Mouse (Mus musculus) adrenal gland, postnatal 4 days (tissue): ENCODE measurements around the gene Fhl2. TPM values are rescaled to one million over a fixed set of nuclear protein-coding genes. Genes with fewer than 3 reads are reported as not detected.
A peak's percentile ranks its signal among the peaks of the same experiment; 100 is the strongest.
"Not testable (repeated sequence)": the region's sequence is repeated elsewhere in the genome, so short reads cannot be mapped to it uniquely, and the experiment has no call there.

ENCODE experiments used
- DNase-seq, 2 experiments: peaks; one replicate each; pipeline ENCODE4 v3.0.0; 2021 to 2022; ENCODE audit warnings: low spot score in 2 of 2, mixed read lengths in 2 of 2
- total RNA-seq, 2 experiments: library from RNA; stranded (reverse); gene quantifications; 2 replicates each; pipeline ENCODE4 v1.2.3; 2021

Gene Fhl2
- total RNA-seq, 2 experiments from 2014 or later: 31.3 to 36.9 TPM

- DNase-seq: no peak
These were observed 725 bp downstream of the Fhl2 start for GRCm38 (mm10) chr1:43196059-43196458.

DNA sequence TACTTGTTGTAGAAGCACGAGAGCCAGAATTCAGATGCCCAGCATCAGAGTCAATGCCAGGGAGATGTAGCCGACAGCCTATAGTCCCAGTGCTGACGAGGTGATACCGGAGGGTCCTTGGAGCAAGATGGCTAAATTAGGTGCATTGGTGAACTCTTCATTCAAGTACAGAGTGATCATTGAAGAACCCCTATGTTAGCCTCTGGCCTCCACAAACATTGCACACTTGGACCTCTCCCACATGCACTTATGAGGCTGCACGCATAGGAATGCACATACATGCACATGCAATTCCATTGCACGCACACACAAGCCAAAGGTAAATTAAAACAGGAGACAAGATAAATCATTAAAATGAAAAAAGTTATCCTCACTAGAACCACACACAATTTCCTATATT is 3.4 kb downstream of the Fhl2 start:
- no peak for DNase-seq

DNA sequence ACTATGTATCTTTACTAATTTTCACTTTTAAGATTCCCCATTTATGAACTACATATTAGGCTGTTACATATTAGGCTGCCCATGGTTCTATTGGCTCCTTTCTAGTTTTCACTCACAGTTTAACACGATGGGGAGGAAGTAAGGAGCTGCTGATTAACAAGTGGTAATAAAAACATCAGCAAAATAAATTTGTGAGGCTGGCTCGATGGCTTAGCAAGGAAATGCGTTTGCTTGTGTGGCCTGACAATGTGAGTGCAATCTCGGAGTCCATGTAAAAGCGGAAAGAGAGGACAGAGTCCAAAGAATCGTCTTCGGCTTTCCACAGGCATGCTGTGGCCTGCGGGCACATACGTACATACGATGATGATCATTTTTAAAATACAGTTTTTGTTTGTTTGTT is 4.3 kb downstream of the Fhl2 start:
- no peak for DNase-seq

- DNase-seq: no peak
These were observed 5.7 kb downstream of the Fhl2 start for GRCm38 (mm10) chr1:43191078-43191477.

DNA sequence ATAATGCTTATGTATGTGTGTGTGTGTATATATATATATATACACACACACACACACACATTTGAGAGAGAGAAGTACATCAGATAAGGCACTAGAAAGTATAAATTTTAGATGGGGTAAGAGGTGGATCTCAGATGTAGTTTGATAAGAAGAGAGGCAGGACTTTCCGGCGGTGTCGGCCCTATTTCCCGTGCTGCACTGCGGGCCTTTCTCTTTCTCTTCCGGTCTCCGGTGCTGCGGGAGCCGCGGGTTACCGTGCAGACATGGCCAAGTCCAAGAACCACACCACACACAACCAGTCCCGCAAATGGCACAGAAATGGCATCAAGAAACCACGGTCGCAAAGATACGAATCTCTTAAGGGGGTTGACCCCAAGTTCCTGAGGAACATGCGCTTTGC is 7.9 kb downstream of the Fhl2 start:
- DNase-seq: not testable (repeated sequence)

GRCm38 (mm10) chr1:43186334-43186733 is 10.4 kb downstream of the Fhl2 start:
- DNase-seq: no peak

GRCm38 (mm10) chr1:43180912-43181311 is 15.9 kb downstream of the Fhl2 start:
- no peak for DNase-seq

DNA sequence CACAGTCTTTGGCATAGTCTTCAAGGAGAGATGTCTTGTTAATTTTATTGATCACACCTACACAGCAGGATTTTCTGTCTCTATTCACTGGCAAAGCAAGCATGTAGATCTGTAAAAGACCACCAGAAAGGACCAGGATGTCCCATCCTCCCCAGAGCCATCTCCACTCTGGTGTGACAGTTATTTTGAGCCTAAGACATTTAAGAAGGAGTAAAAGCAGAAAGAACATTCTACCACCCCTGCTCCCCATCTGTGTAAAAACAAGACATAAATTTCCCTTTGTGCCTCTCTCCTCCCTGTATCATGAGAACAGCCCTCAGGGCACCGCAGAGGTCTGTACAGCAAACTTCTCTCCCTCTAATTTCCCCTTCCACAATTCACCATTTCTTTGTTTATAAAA is 18.0 kb downstream of the Fhl2 start:
- no peak for DNase-seq

- no peak for DNase-seq
These were observed 18.4 kb downstream of the Fhl2 start for GRCm38 (mm10) chr1:43178378-43178777.

GRCm38 (mm10) chr1:43173283-43174226 is 23.2 kb downstream of the Fhl2 start:
- DNase-seq: no peak

- no peak for DNase-seq
These were observed 25.0 kb downstream of the Fhl2 start for GRCm38 (mm10) chr1:43171816-43172215.

GRCm38 (mm10) chr1:43171093-43171492 is 25.7 kb downstream of the Fhl2 start:
- DNase-seq: no peak

DNA sequence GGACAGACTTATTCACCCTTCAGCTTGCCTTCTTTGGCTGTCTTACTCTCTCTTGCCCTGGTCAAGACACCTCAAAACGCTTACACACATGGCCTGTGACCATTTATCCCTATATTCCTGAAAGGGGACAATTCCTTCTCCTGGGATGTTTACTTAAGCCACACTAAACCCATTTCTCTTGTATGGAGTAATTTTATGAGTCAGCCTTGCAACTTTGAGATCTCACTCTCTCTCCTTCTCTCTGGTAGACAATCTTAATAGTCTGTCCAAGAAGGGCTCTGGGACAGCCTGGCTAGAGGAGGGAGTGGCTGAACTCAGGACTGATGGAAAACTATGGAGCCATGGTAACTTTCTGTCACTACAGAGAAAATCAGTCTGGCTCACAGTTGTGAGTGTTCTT is 27.1 kb downstream of the Fhl2 start:
- no peak for DNase-seq

DNA sequence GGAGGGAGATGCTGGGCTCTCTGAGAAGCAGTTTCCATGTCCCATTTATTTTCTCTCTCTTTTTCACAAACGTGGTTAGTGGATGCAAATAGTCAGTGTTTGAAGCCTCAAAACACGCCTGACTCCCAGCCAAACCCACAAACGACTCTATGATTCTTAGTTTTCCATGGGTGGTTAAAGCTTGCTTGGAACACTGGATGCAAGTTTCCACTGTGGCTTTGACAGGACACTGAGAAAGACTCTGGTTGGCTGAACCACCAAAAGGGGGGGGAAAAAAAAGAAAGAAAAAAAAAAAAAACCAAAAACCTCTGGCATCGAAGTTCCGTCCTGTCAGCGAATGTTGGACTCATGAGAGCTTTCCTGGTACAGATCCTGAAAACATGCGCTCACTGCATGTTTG is 27.6 kb downstream of the Fhl2 start:
- DNase-seq: no peak

GRCm38 (mm10) chr1:43168618-43169017 is 28.2 kb downstream of the Fhl2 start:
- DNase-seq: no peak

DNA sequence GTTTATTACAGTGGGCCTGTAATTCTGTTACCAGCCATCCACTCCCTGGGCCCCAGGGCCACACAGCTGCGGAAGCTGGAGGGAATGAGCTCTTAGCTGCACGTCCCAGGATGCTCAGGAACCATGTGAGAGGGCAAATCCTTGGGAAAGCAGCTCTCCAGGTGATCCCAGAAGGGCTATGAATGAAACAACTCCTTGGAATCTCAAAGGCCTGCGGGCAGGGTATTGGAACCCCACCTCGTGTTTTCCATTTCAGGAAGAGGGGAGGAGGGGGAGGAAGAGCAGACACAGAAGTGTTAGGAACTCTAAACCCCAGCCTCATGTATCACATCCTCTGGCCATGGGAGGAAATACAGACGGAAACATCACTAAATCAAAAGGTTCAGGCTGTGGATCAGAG is 28.8 kb downstream of the Fhl2 start:
- DNase-seq: no peak

GRCm38 (mm10) chr1:43164582-43164981 is 32.2 kb downstream of the Fhl2 start:
- DNase-seq: no peak

GRCm38 (mm10) chr1:43163467-43164418 is 33.0 kb downstream of the Fhl2 start:
- DNase-seq: peak; percentile 19 to 40

DNA sequence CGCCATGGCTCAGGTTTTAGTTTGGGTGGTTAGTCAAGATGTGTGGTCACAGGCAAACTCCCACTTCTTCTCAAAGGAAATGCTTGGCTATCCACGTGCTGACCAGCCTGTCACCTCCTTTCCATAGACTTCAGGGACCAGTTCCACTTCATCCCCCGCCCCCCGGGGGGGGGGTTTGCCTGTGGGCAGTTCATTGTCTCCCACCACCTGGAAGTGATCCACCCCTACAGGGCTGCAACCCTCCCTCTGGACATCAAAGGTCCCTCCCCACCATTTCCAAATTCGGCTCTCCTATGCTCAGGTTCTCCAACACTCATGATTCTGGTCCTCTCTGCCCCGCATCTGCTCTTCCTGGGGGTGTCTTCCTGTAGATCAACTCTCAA is 33.7 kb downstream of the Fhl2 start:
- no peak for DNase-seq

- no peak for DNase-seq
These were observed 34.4 kb downstream of the Fhl2 start for GRCm38 (mm10) chr1:43162394-43162793.

DNA sequence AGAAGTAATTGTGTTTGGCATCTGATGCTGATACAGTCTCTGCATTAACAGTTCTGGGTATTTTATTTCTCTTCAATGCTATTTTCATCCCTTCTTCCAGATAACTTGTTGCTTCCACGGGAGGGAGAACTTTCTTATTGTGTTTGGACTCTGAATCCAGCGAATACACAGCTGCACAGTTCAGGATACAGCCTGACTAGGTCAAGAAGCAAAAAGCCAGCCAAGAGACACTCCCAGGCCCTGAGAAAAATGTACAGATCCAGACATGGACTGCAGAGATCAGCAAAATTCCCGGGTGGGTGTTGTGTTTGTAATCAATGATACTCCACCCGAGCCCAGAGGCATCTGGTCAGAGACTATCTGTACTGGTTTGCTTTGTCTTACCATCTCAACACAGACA is 37.4 kb downstream of the Fhl2 start:
- no peak for DNase-seq

DNA sequence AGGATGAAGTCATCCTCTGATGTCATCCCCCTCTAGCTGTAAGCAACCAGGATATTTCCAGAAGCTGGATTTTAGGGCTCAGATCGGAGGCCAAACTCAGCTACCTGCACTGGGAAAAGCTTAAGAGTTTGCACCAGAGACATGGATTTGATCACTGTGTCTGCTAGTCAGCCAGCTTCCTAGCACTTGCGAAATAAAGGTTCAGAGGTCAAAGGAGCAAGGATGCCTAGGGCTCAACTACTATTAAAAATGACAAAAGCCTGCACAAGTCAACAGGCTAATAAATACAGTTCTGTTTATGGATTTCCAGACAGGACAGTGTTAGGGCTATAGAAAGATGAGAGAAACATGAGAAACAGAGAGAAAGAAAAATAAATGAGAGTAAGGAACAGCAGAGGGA is 38.9 kb downstream of the Fhl2 start:
- no peak for DNase-seq
